Mouse (Mus musculus) MEL (cell line): ENCODE measurements around the gene Ciz1. TPM values are rescaled to one million over a fixed set of nuclear protein-coding genes. Genes with fewer than 3 reads are reported as not detected.

Experiments
- DNase-seq: peaks from one replicate; pipeline ENCODE4 v3.0.0; 2011; ENCODE audit warnings: low read depth, low spot score
- H3K27ac ChIP-seq: 2 replicates; pipeline ENCODE4 v1.5.1; 2012; ENCODE audit warnings: low read depth, mild to moderate bottlenecking, control low read depth, low read length, moderate library complexity; ENCODE audit not compliant: control insufficient read depth
- H3K27me3 ChIP-seq, 2 experiments: fragments of 150-350 bp in 1 of 2; sonication (generic) in 1 of 2; 2 replicates each; pipeline ENCODE4 v1.6.1; 2012; ENCODE audit warnings: low read length in 2 of 2, mild to moderate bottlenecking in 2 of 2, improper control_type of control experiment in 1 of 2, moderate library complexity in 1 of 2; ENCODE audit not compliant: insufficient read depth in 2 of 2, control insufficient read depth in 1 of 2
- H3K36me3 ChIP-seq, 2 experiments: 2 replicates each; pipeline ENCODE4 v1.6.1; 2012 to 2014; ENCODE audit warnings: low read length in 2 of 2, improper control_type of control experiment in 1 of 2, inconsistent platforms in 1 of 2, mild to moderate bottlenecking in 1 of 2; ENCODE audit not compliant: insufficient read depth in 2 of 2, control insufficient read depth in 1 of 2
- H3K4me1 ChIP-seq, 2 experiments: fragments of 150-350 bp in 1 of 2; sonication (generic) in 1 of 2; 2 replicates each; pipeline ENCODE4 v1.6.1; 2012; ENCODE audit warnings: low read length in 2 of 2, improper control_type of control experiment in 1 of 2, mild to moderate bottlenecking in 1 of 2; ENCODE audit not compliant: insufficient read depth in 2 of 2, control insufficient read depth in 1 of 2
- H3K4me3 ChIP-seq, 2 experiments: fragments of 150-350 bp in 1 of 2; sonication (generic) in 1 of 2; 2 replicates each; pipeline ENCODE4 v1.5.1; 2012; ENCODE audit warnings: low read depth in 2 of 2, low read length in 2 of 2, mild to moderate bottlenecking in 2 of 2, moderate library complexity in 2 of 2, control low read depth in 1 of 2, improper control_type of control experiment in 1 of 2; ENCODE audit not compliant: control insufficient read depth in 1 of 2, insufficient read depth in 1 of 2
- H3K79me2 ChIP-seq: 2 replicates; pipeline ENCODE4 v1.6.1; 2012; ENCODE audit warnings: mild to moderate bottlenecking, low read length, moderate library complexity; ENCODE audit not compliant: control insufficient read depth, poor library complexity, insufficient read depth
- H3K9ac ChIP-seq: 2 replicates; pipeline ENCODE4 v1.6.1; 2012; ENCODE audit warnings: low read depth, mild to moderate bottlenecking, control low read depth, low read length, moderate library complexity; ENCODE audit not compliant: control insufficient read depth, poor library complexity, severe bottlenecking
- H3K9me3 ChIP-seq: fragments of 150-350 bp; sonication (generic); replicated peaks from 2 replicates; pipeline ENCODE4 v1.6.1; 2012; ENCODE audit warnings: mild to moderate bottlenecking, low read length, improper control_type of control experiment, moderate library complexity; ENCODE audit not compliant: insufficient read depth
- CHD1 ChIP-seq: IDR thresholded peaks from 2 replicates; pipeline ENCODE4 v1.6.1; 2012; ENCODE audit warnings: low read depth, mild to moderate bottlenecking, inconsistent platforms, low read length, improper control_type of control experiment
- CHD2 ChIP-seq: IDR thresholded peaks from 2 replicates; pipeline ENCODE4 v1.6.1; 2011; ENCODE audit warnings: low read length, improper control_type of control experiment
- CTCF ChIP-seq, 3 experiments: IDR thresholded peaks in 2 of 3; conservative IDR thresholded peaks in 1 of 3; 2 replicates each; pipeline ENCODE4 v1.5.1; 2011 to 2012; ENCODE audit warnings: low read length in 3 of 3, low read depth in 2 of 3, mild to moderate bottlenecking in 2 of 3, improper control_type of control experiment in 1 of 3, inconsistent platforms in 1 of 3, mixed read lengths in 1 of 3, moderate library complexity in 1 of 3; ENCODE audit not compliant: control insufficient read depth in 1 of 3, insufficient read depth in 1 of 3, poor library complexity in 1 of 3, severe bottlenecking in 1 of 3
- E2F4 ChIP-seq: IDR thresholded peaks from 2 replicates; pipeline ENCODE4 v1.6.1; 2011; ENCODE audit warnings: low read depth, low read length, improper control_type of control experiment, borderline replicate concordance
- HCFC1 ChIP-seq: IDR thresholded peaks from 2 replicates; pipeline ENCODE4 v1.6.1; 2012; ENCODE audit warnings: low read depth, mild to moderate bottlenecking, inconsistent platforms, low read length, improper control_type of control experiment, moderate library complexity
- JUND ChIP-seq: IDR thresholded peaks from 2 replicates; pipeline ENCODE4 v1.6.1; 2011; ENCODE audit warnings: low read depth, mild to moderate bottlenecking, improper control_type of control experiment, low read length
- KAT2A ChIP-seq: conservative IDR thresholded peaks from 2 replicates; pipeline ENCODE4 v1.6.1; 2012; ENCODE audit warnings: low read depth, low read length, improper control_type of control experiment, inconsistent platforms
- MAX ChIP-seq: IDR thresholded peaks from 2 replicates; pipeline ENCODE4 v1.6.1; 2011; ENCODE audit warnings: low read length, improper control_type of control experiment
- MAZ ChIP-seq: IDR thresholded peaks from 2 replicates; pipeline ENCODE4 v1.6.1; 2012; ENCODE audit warnings: low read depth, mild to moderate bottlenecking, inconsistent platforms, low read length, improper control_type of control experiment
- MYC ChIP-seq: IDR thresholded peaks from 2 replicates; pipeline ENCODE4 v1.6.1; 2011; ENCODE audit warnings: low read depth, mild to moderate bottlenecking, low read length, improper control_type of control experiment, moderate library complexity
- NELFE ChIP-seq: IDR thresholded peaks from 2 replicates; pipeline ENCODE4 v1.6.1; 2011; ENCODE audit warnings: low read depth, low read length, improper control_type of control experiment
- RCOR1 ChIP-seq: IDR thresholded peaks from 2 replicates; pipeline ENCODE4 v1.6.1; 2012; ENCODE audit warnings: low read depth, mild to moderate bottlenecking, inconsistent platforms, low read length, improper control_type of control experiment
- TAL1 ChIP-seq: IDR thresholded peaks from 2 replicates; pipeline ENCODE4 v1.6.1; 2012; ENCODE audit warnings: mild to moderate bottlenecking, inconsistent platforms, low read length, moderate library complexity, mixed read lengths
- USF1 ChIP-seq: IDR thresholded peaks from 2 replicates; pipeline ENCODE4 v1.6.1; 2014; ENCODE audit warnings: low read depth, mild to moderate bottlenecking, inconsistent platforms, low read length, improper control_type of control experiment, moderate library complexity
- ZKSCAN1 ChIP-seq: IDR thresholded peaks from 2 replicates; pipeline ENCODE4 v1.6.1; 2012; ENCODE audit warnings: low read depth, mild to moderate bottlenecking, inconsistent platforms, low read length, improper control_type of control experiment, moderate library complexity
- ZMIZ1 ChIP-seq: IDR thresholded peaks from 2 replicates; pipeline ENCODE4 v1.6.1; 2012; ENCODE audit warnings: low read depth, mild to moderate bottlenecking, inconsistent platforms, low read length, improper control_type of control experiment, moderate library complexity
- ZNF384 ChIP-seq: IDR thresholded peaks from 2 replicates; pipeline ENCODE4 v1.6.1; 2012; ENCODE audit warnings: low read depth, mild to moderate bottlenecking, inconsistent platforms, low read length, improper control_type of control experiment
- polyA plus RNA-seq, 2 experiments: library from polyadenylated mRNA; stranded (reverse) in 1 of 2; unstranded in 1 of 2; fragments of >175 nt in 1 of 2; fragments of >200 nt in 1 of 2; gene quantifications; 2 replicates each; pipeline versions ENCODE4 v1.2.1 to v1.2.4; 2012; ENCODE audit warnings: low replicate concordance in 2 of 2, low read depth in 1 of 2; ENCODE audit not compliant: insufficient read length in 2 of 2, insufficient read depth in 1 of 2, missing spikeins in 1 of 2
- total RNA-seq: library from RNA; depleted of rRNA; stranded (reverse); fragments of 300-350 nt; gene quantifications from 2 replicates; pipeline ENCODE4 v1.2.3, GENCODE M21; 2012

Ciz1 gene
- total and polyA plus RNA-seq, 3 experiments = 20.7 to 99.8 TPM; not detected in 1

GRCm38 (mm10) chr2:32364121-32364520 is 12.0 kb downstream of the Ciz1 start:
- H3K27me3 ChIP-seq = peaks cover 0 to 2% of the 10 kb centered on the region in 2 experiments; a peak in 2 of 4 replicates
- no peak for DNase-seq
- H3K36me3 ChIP-seq = peaks cover 2 to 3% of the 10 kb centered on the region in 2 experiments
- peaks cover 6% of the 10 kb centered on the region; the same call in 1 of the 2 replicates for H3K79me2 ChIP-seq
- peaks cover 0 to 6% of the 10 kb centered on the region in 2 experiments; a peak in 2 of 4 replicates for H3K4me1 ChIP-seq
- H3K9me3 ChIP-seq = no peaks in the 10 kb centered on the region
- H3K4me3 ChIP-seq = no peak overlapping the region
- no peak overlapping the region for H3K9ac ChIP-seq
- H3K27ac ChIP-seq = no peak overlapping the region
- TF ChIP-seq MAZ (no peak), CHD2 (no peak)

- Histone ChIP-seq H3K27me3 (no peaks in the 10 kb centered on the region), H3K79me2 (peaks cover 6% of the 10 kb centered on the region; the same call in 1 of the 2 replicates), H3K4me1 (peaks cover 0 to 3% of the 10 kb centered on the region in 2 experiments; a peak in 1 of 4 replicates), H3K4me3 (no peak overlapping the region), H3K9me3 (no peaks in the 10 kb centered on the region), H3K9ac (no peak overlapping the region), H3K27ac (no peak overlapping the region)
- DNase-seq = no peak
- no peak for TF ChIP-seq MAZ
- no peak for TF ChIP-seq MAX
- no peak for TF ChIP-seq CHD1
- no peak for TF ChIP-seq ZNF384
- TF ChIP-seq TAL1 = no peak
- no peak for TF ChIP-seq HCFC1
- TF ChIP-seq CTCF (IDR thresholded peaks at IDR 0.05 in 2 of 3, conservative IDR thresholded peaks at IDR 0.05 in 1 of 3; ENCODE audit: control insufficient read depth in 1 of 3, insufficient read depth in 1 of 3, low read depth in 2 of 3, low read length in 3 of 3, poor library complexity in 1 of 3, severe bottlenecking in 1 of 3) = no peak
- no peak for TF ChIP-seq E2F4
- TF ChIP-seq USF1 = no peak
- no peak for TF ChIP-seq JUND
- TF ChIP-seq NELFE = no peak
- no peak for TF ChIP-seq ZMIZ1
- TF ChIP-seq, all 39 proteins: peak for 0
- peaks cover 2 to 3% of the 10 kb centered on the region in 2 experiments for H3K36me3 ChIP-seq
Observed at GRCm38 (mm10) chr2:32367315-32367714, 15.2 kb downstream of the Ciz1 start.

- Histone ChIP-seq H3K27ac (no peak overlapping the region), H3K79me2 (no peaks in the 10 kb centered on the region), H3K4me3 (no peak overlapping the region), H3K9me3 (no peaks in the 10 kb centered on the region), H3K4me1 (no peaks in the 10 kb centered on the region), H3K9ac (no peak overlapping the region), H3K36me3 (no peaks in the 10 kb centered on the region; a peak in 1 of 4 replicates), H3K27me3 (no peaks in the 10 kb centered on the region)
- TF ChIP-seq RCOR1 = no peak
- no peak for TF ChIP-seq ZKSCAN1
- TF ChIP-seq KAT2A = no peak
- TF ChIP-seq MYC = no peak
- DNase-seq = no peak
Observed at GRCm38 (mm10) chr2:32374191-32374590, 22.1 kb downstream of the Ciz1 start.
